Mouse (Mus musculus) intestine, postnatal 0 days (tissue): Measurements from ENCODE around the gene Eef1g. TPM values are rescaled to one million over a fixed set of nuclear protein-coding genes. Genes with fewer than 3 reads are reported as not detected.
A peak's percentile ranks its signal among the peaks of the same experiment; 100 is the strongest.
"Not testable (repeated sequence)": the region's sequence is repeated elsewhere in the genome, so short reads cannot be mapped to it uniquely, and the experiment has no call there.

ENCODE experiments used
- ATAC-seq: fragments of 200-750 bp; cut with Nextera tagmentation; 2 replicates; pipeline ENCODE4 v1.8.0; 2017; ENCODE audit warnings: mild to moderate bottlenecking, moderate TSS enrichment, moderate library complexity
- H3K27ac ChIP-seq: fragments of 300-500 bp; sonication (generic); 2 replicates; pipeline ENCODE4 v1.5.1; 2014; ENCODE audit warnings: mild to moderate bottlenecking, low read depth, low read length, moderate library complexity
- H3K27me3 ChIP-seq: fragments of 300-500 bp; sonication (generic); replicated peaks from 2 replicates; pipeline ENCODE4 v1.6.1; 2014; ENCODE audit warnings: low read length, mixed read lengths; ENCODE audit not compliant: control insufficient read depth, insufficient read depth
- H3K36me3 ChIP-seq: fragments of 300-500 bp; sonication (generic); 2 replicates; pipeline ENCODE4 v1.6.1; 2014; ENCODE audit warnings: mild to moderate bottlenecking, moderate library complexity; ENCODE audit not compliant: control insufficient read depth, insufficient read depth
- H3K4me1 ChIP-seq: fragments of 300-500 bp; sonication (generic); replicated peaks from 2 replicates; pipeline ENCODE4 v1.6.1; 2014; ENCODE audit warnings: antibody characterized with exemption, low read length, mixed read lengths; ENCODE audit not compliant: control insufficient read depth, insufficient read depth
- H3K4me2 ChIP-seq: fragments of 300-500 bp; sonication (generic); replicated peaks from 2 replicates; pipeline ENCODE4 v1.6.1; 2014; ENCODE audit warnings: low read depth, mild to moderate bottlenecking, moderate library complexity
- H3K4me3 ChIP-seq: fragments of 300-500 bp; sonication (generic); 2 replicates; pipeline ENCODE4 v1.5.1; 2014; ENCODE audit warnings: low read depth, low read length
- H3K9ac ChIP-seq: fragments of 300-500 bp; sonication (generic); 2 replicates; pipeline ENCODE4 v1.6.1; 2014; ENCODE audit warnings: mild to moderate bottlenecking, low read depth, low read length
- H3K9me3 ChIP-seq: fragments of 300-500 bp; sonication (generic); 2 replicates; pipeline ENCODE4 v1.6.1; 2016; ENCODE audit warnings: mixed run types; ENCODE audit not compliant: control insufficient read depth
- CTCF ChIP-seq: sonication (generic); IDR thresholded peaks from 2 replicates; pipeline ENCODE4 v1.5.1; 2016; ENCODE audit warnings: low read depth, mild to moderate bottlenecking, control low read depth, antibody characterized with exemption, moderate library complexity
- WGBS: fragments of 180-500 bp; shearing (Covaris S2); extraction: QIAGEN DNeasy Blood & Tissue Kit; methylation state at CpG from one replicate; pipeline ENCODE4 v1.1.7; 2014; 5-methylcytosine and 5-hydroxymethylcytosine counted together
- polyA plus RNA-seq: library from polyadenylated mRNA; unstranded; fragments of >200 nt; fragmentation: Nextera tagmentation; extraction: Ambion mirVana; gene quantifications from 2 replicates; pipeline ENCODE4 v1.2.1, GENCODE M21; 2015

The Eef1g gene
- polyA plus RNA-seq, 1 experiment from 2014 or later: 168 TPM

DNA sequence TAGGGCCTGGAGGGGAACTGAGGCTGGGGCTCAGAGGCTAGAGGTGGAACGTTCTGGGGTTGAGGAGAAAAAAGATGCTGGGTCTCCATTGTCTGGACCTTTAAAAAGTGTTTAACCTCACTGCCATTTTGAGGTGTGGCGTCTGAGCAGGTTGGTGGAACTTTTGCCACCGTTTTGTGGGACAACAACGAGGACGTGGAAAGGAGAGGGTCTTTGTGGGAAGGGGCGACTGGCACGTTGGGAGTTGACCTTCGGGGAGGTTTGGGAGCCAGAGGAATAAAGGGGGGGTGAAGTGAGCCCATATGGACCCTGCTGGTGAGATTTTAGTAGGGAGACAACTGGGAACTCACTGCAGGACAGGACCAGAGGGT lies 517 bp downstream of the Eef1g start:
- Histone ChIP-seq H3K4me3 (peak overlapping the region; percentile 73), H3K27ac (peak overlapping the region; percentile 10), H3K36me3 (peaks cover 59% of the 10 kb centered on the region), H3K9me3 (no peaks in the 10 kb centered on the region), H3K4me2 (peak overlapping the region; percentile 81), H3K4me1 (0 out of 2 replicates have a peak, but pooled peaks cover 5% of the 10 kb centered on the region), H3K27me3 (no peaks in the 10 kb centered on the region), H3K9ac (peak overlapping the region; percentile 80)
- ATAC-seq: no peak
- 0% methylated on average over 8 of the region's 8 CpGs for WGBS
- no peak for TF ChIP-seq CTCF

DNA sequence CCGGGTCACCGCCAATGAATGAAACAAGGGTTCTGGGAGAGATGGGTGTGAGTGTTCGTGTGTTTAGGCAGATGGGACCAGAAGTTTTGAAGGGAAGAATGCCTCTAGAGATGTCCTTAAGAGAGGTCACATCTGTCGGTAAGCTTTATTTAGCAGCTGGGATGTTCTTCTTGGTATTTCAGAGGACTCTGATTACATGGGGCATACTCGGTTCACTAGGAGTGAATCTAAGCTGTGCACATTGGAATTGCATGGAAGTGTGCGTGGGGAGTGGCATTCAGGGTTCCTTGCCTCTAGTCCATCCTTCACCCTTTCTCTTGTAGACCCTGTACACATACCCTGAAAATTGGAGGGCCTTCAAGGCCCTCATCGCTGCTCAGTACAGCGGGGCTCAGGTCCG lies 1.1 kb downstream of the Eef1g start:
- peak overlapping the region; percentile 73 for H3K4me3 ChIP-seq
- H3K27ac ChIP-seq: 0 out of 2 replicates have a peak overlapping the region, but pooled peaks have one; percentile 6
- H3K4me1 ChIP-seq: 0 out of 2 replicates have a peak, but pooled peaks cover 5% of the 10 kb centered on the region
- H3K27me3 ChIP-seq: no peaks in the 10 kb centered on the region
- peaks cover 59% of the 10 kb centered on the region for H3K36me3 ChIP-seq
- peak overlapping the region; percentile 81 for H3K4me2 ChIP-seq
- H3K9ac ChIP-seq: peak overlapping the region; percentile 80
- ATAC-seq: no peak
- no peak for TF ChIP-seq CTCF
- H3K9me3 ChIP-seq: no peaks in the 10 kb centered on the region
- WGBS: 0% methylated on average over 9 of the region's 9 CpGs

DNA sequence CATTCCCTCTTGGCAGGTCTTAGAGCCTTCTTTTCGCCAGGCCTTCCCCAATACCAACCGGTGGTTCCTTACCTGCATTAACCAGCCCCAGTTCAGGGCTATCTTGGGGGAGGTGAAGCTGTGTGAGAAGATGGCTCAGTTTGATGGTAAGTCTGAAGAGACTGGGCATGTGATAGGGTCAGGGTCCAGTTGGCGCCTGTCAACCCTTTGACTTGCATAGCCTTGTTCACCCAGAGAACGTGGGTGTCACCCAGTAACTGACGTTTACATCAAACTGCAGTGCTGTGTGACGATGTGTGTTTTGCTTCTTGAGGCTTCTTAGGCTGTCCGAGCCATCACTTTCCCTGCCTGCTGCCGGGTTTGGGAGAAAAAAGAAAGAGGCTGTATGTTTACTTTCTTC lies 5.7 kb downstream of the Eef1g start:
- not testable (repeated sequence) for H3K4me3 ChIP-seq, H3K9me3 ChIP-seq, H3K4me2 ChIP-seq, H3K27ac ChIP-seq, ATAC-seq, H3K9ac ChIP-seq, H3K4me1 ChIP-seq, H3K27me3 ChIP-seq
- H3K36me3 ChIP-seq: peaks cover 76% of the 10 kb centered on the region
- 73% methylated on average over 8 of the region's 8 CpGs for WGBS

DNA sequence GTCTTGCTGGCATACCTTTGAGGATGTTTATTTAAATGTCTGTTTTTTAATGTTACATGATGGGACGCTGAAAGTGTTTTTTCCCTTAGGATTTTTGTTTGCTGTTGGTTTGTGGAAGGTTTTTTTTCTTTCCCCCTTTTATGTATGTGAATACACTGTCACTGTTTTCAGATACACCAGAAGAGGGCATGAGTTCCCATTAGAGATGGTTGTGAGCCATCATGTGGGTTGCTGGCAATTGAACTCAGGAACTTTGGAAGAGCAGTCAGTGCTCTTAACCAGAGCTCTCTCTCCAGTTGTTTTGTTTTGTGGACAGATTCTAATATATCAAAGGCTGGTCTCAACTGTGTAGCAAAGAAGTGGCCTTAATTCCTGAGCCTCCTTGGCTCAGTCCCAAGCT lies 7.8 kb downstream of the Eef1g start:
- no peak for ATAC-seq
- H3K27me3 ChIP-seq: no peaks in the 10 kb centered on the region
- WGBS: 85% methylated on average over 1 of the region's 1 CpGs
- no peak overlapping the region for H3K9ac ChIP-seq
- peak; percentile 31; the same call in 1 of the 2 replicates for TF ChIP-seq CTCF
- no peak overlapping the region for H3K4me3 ChIP-seq
- H3K4me1 ChIP-seq: no peaks in the 10 kb centered on the region
- H3K9me3 ChIP-seq: no peaks in the 10 kb centered on the region
- H3K36me3 ChIP-seq: peaks cover 89% of the 10 kb centered on the region
- no peak overlapping the region for H3K4me2 ChIP-seq
- no peak overlapping the region for H3K27ac ChIP-seq

DNA sequence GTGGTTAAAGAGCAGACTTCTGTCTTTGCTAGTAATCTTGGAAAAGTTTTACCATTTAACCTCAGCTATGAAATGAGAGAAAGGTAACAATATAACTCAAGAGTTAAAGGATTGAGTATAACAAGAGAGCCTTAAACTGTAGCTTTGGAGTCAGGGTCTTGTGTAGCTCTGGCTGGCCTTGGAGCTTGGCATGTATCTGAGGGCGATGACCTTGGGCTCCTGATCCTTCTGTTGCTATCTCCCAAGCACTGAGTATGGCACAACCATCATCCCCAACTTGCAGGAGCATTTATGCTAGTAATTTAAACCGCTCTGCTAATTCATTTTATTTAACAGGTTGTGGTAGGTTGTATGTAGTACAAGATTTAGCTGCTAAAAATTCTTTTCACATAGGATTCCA lies 8.7 kb downstream of the Eef1g start:
- H3K36me3 ChIP-seq: peaks cover 81% of the 10 kb centered on the region
- TF ChIP-seq CTCF: no peak
- WGBS: 93% methylated on average over 2 of the region's 2 CpGs

DNA sequence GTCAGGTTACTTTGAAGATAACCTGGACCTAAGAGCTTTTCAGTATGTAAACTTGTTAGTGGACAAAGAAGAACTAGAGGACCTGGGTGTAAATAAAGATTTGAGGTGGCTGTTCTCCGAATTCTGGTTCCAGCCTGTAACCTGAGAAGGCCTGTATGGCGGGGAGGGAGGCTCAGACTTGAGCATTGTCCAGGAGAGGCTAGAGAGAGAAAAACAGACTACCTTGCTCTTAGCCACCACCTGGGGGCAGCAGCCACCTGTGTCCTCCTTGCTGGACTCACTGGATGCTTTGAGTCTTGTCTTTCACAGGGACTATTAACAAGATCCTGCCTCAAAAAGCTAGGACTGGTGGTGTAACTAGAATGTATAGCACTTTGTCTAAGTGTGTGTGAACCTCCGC lies 9.7 kb downstream of the Eef1g start:
- Histone ChIP-seq H3K9ac (no peak overlapping the region), H3K9me3 (no peaks in the 10 kb centered on the region), H3K4me1 (no peaks in the 10 kb centered on the region), H3K27ac (no peak overlapping the region), H3K4me2 (no peak overlapping the region), H3K27me3 (no peaks in the 10 kb centered on the region), H3K36me3 (peaks cover 71% of the 10 kb centered on the region), H3K4me3 (no peak overlapping the region)
- peak; percentile 93 for TF ChIP-seq CTCF
- ATAC-seq: peak; percentile 66; the same call in 1 of the 2 replicates
- WGBS: 39% methylated on average over 3 of the region's 3 CpGs

More for the DNA sequence above, 8.7 kb downstream of the Eef1g start:
- Histone ChIP-seq H3K9ac (no peak overlapping the region), H3K27ac (no peak overlapping the region), H3K4me3 (no peak overlapping the region), H3K4me2 (no peak overlapping the region), H3K4me1 (no peaks in the 10 kb centered on the region), H3K9me3 (no peaks in the 10 kb centered on the region), H3K27me3 (no peaks in the 10 kb centered on the region)
- no peak for ATAC-seq

DNA sequence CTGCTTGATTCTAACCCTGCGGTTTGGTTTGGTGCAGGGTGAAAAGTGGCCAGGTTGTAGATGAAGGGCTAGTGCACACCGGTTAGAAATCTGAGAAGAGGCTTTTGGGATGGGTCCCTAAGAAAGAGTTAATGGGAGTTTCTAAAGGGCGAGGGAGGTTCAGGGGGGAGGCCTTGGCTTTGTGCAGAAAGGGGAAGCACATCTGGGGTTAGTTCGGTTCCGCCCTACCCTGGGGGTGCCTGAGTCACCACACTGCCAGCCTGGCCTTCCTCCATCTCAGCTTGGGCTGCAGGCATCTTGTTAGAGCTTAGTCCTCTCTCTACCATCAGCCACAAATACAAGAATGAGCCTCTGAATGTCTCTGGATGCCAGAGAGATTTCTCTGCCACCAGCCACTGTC lies 13.9 kb downstream of the Eef1g start:
- no peak overlapping the region for H3K4me2 ChIP-seq
- WGBS: 59% methylated on average over 5 of the region's 5 CpGs

More for the DNA sequence above, 13.9 kb downstream of the Eef1g start:
- no peak for ATAC-seq
- Histone ChIP-seq H3K9ac (no peak overlapping the region), H3K4me1 (peaks cover 27% of the 10 kb centered on the region), H3K36me3 (peaks cover 31% of the 10 kb centered on the region), H3K4me3 (no peak overlapping the region), H3K27me3 (no peaks in the 10 kb centered on the region), H3K9me3 (no peaks in the 10 kb centered on the region), H3K27ac (no peak overlapping the region)
- TF ChIP-seq CTCF: no peak
